Mouse (Mus musculus) adrenal gland, postnatal 4 days (tissue): ENCODE results near the gene Tk1. TPM values are rescaled to one million over a fixed set of nuclear protein-coding genes. Genes with fewer than 3 reads are reported as not detected.
"Not testable (repeated sequence)": the region's sequence is repeated elsewhere in the genome, so short reads cannot be mapped to it uniquely, and the experiment has no call there.

Source experiments
- DNase-seq, 2 experiments: peaks; one replicate each; pipeline ENCODE4 v3.0.0; 2021 to 2022; ENCODE audit warnings: low spot score in 2 of 2, mixed read lengths in 2 of 2
- total RNA-seq, 2 experiments: library from RNA; stranded (reverse); gene quantifications; 2 replicates each; pipeline ENCODE4 v1.2.3; 2021

The Tk1 gene
- total RNA-seq, 2 experiments from 2014 or later, result 78.3 to 82.1 TPM

DNA sequence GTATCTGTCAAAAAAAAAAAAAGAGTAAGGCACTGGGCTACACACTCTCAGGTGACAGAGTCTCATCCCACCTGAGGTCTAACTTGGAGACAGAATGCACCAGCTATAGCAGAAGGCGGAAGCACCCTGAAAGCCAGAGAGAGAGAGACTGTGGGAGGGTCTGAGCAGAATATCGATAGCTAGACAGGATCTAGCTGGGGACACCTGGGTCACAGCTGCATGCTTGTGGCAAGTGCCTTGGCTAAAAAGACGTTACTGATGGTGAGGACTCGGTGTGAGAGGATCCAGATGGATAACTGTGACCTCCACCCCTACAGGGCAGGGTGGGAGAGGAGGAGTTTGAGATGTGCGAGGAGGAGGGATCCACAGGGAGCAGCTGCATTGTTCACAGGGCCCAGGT lies 28.9 kb downstream of the Tk1 start:
- no peak for DNase-seq

DNA sequence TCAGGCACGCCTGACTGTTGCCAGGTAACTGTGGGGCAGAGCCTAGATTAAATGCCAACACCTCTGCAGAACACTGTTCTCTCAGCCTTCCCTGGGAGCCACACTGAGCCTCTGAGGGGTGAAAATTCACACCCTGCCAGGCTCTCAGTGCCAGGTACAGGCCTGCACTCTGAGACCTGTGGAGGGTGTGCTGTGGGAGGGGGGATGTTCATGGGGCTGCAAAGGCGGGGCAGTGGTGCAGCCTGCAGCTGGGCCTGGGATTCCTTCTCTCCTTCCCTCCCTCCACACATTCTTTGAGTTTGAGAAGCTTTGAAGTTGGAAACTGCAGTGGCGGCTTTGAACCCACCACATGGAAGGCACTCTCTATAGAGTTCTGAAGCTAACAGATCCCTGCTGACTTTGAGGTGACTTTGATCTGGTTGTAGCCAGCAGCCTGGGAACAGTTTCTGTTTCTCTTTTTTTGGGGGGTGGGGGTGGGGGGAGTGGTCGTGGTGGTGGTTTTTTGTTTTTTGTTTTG lies 31.8 kb downstream of the Tk1 start:
- no peak for DNase-seq

GRCm38 (mm10) chr11:117792281-117792888 lies 33.5 kb downstream of the Tk1 start:
- DNase-seq, result no peak

DNA sequence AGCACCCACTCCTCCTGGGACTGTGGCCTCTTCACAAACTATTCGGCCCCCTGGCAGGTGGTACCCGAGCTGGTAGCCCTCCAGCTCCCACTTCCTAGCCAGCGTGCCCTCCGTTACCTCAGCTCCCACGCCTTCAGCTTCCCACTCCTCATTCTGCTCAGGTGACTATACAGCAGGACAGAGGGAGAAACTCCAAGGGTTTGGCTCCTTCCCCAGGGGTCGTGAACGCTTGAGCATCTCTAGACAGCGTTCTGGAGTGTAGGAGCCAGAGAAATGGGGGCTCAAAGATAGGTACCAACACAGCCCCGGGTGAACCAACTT lies 34.5 kb downstream of the Tk1 start:
- DNase-seq, result no peak

DNA sequence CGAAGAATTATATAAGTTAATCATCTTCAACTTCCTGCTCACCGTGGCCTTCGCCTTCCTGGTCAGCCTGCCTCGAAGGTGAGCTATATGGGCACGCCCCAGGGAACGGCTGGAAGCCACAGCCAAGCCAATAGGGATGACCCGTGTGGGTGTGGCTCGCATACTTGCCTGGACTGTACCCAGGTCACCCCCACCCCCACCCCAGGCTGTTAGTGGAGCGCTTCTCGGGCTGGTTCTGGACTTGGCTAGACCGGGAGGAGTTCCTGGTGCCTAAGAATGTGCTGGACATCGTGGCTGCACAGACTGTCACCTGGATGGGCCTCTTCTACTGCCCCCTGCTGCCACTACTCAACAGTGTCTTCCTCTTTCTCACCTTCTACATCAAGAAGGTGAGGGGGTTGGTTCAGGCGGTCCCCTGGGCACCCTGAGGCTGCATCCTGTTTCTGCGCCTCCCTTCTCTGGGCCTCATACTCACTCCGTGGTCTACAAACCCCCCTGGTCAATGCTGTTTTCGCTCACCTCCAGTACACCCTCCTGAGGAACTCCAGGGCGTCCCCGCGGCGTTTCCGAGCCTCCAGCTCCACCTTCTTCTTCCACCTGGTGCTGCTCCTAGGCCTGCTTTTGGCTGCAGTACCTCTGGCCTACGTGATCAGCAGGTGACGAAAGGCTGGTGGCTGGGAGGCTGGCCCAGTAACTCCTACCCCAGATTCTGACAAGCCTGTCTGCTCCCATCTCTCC lies 35.0 kb downstream of the Tk1 start:
- DNase-seq, result no peak

DNA sequence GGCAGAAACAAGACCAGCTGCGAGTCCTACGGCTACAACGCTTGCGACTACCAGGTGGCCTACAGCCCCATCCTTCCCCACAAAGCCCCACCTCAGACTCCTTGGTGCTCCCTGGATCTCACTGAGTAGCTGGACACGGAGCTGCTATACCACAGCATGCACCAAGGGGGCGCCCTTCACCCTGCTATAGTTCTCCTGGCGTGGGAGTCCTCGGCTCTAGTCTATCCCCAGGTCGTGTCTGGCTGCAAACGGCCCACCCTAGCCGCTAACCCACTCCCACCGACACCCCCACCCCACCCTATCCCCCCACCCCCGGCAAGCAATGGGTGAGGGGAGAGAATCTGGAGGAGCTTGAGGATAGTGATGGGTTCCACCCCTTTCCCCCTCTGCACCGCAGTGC lies 35.6 kb downstream of the Tk1 start:
- DNase-seq, result peak in 1 of 2 experiments; percentile 61

DNA sequence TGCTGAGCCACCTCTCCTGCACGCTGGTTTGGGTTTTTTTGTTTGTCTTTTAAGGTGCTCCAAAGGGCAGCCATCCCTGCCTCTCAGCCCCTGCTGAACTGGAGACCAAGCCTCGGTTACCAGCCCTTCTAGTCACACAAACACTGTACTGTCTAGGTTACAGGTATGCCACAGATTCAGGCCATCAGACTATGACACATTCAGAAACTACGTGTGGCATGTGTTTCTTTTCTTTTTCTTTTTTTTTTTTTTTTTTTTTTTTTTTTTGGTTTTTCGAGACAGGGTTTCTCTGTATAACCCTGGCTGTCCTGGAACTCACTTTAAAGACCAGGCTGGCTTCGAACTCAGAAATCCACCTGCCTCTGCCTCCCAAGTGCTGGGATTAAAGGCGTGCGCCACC lies 37.4 kb downstream of the Tk1 start:
- DNase-seq, result not testable (repeated sequence)

DNA sequence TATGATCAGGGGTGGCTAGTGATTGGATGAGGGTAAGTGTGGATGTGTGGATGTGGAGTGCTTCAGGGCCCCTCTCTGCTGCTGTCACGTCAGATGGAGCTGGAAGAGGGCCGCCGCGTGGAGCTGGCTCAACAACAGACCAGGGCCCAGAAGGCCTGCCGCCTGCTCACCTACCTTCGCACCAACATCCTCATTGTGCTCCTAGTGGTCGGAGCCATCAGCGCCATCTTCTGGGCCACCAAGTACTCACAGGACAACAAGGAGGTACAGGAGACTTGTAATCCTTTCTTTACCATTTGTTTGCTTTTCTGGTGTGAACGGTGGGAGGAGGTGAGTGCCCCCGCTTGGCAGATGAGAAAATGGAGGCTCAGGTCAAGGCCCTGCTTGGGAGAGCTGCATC lies 39.6 kb downstream of the Tk1 start:
- DNase-seq, result no peak

DNA sequence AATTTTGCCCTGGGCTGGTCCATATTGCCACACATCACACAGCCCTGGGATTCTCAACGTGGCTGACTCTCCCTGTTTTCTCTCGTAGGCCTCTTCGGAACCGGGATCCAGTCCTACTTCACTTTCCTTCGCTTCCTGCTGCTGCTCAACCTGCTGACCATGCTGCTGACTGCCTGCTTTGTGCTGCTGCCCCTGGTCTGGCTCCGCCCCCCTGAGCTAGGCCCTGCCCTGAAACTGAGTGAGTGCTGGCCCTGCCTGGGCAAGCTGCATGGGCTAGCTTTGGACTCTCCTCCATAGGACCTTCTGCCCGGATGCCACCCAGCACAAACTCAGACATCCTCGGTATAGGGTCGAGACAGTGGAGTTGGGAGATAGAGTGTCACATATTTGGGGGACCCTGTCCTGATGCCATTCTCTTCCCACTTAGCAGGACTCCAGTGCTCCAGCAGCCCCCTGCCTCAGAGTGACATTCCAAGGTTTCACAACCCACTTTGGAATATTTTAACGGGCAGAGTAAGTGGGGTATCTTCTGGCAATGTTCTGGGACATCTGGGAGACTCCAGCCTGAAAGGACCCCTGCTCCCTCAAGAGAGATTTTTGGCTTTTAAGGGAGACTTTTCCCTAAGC lies 42.1 kb downstream of the Tk1 start:
- no peak for DNase-seq

GRCm38 (mm10) chr11:117783089-117783488 lies 42.8 kb downstream of the Tk1 start:
- no peak for DNase-seq

- no peak for DNase-seq
Observed at GRCm38 (mm10) chr11:117782705-117783034, 43.2 kb downstream of the Tk1 start.

DNA sequence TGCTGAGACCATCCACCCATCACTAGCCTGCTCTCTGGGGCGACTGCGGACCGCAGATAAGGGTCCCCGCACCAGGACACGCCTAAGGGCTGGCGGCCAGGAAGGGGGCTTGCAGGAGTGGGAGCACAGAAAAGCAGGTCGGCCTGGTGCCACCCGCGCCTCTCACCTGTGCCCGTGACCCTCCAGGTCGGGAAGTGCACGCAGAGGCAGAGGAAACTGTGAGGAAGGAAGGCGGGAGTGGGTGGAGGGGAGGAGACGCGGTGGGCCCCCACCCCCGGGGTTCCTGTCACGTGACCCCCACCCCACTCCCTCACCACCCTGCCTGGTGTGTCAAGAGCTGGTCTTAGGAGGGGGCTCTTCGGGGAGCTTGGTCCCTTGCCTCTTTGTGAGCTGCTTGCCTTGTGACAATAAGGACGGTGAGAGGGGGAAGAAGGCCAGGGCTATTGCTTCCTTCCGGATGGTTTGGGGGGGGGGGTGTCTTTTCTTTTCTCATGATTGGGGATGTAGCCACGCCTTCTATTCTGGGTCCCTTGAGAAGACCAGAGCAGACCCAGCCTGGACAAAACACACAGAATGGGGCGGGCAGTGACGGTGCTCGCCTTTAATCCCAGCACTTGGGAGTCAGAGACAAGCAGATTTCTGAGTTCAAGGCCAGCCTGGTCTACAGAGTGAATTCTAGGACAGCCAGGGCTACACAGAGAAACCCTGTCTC lies 43.7 kb downstream of the Tk1 start, which contains the start of the genes Tmc8 and Tmc6:
Tmc8 (plus strand) TSS at position 84 of the 712 bp plus-strand sequence.
Tmc6 (minus strand) TSS at position 206 of the 712 bp plus-strand sequence.
- no peak for DNase-seq

- DNase-seq, result peak in 1 of 2 experiments; percentile 69
Observed at GRCm38 (mm10) chr11:117781199-117781821, 44.6 kb downstream of the Tk1 start.

GRCm38 (mm10) chr11:117780582-117781111 lies 45.2 kb downstream of the Tk1 start:
- DNase-seq, result peak; percentile 62 to 81

GRCm38 (mm10) chr11:117780199-117780515 lies 45.7 kb downstream of the Tk1 start:
- no peak for DNase-seq

- peak; percentile 50 to 61 for DNase-seq
Observed at GRCm38 (mm10) chr11:117779434-117780198, 46.3 kb downstream of the Tk1 start.

GRCm38 (mm10) chr11:117778851-117779433 lies 47.0 kb downstream of the Tk1 start:
- no peak for DNase-seq

GRCm38 (mm10) chr11:117778031-117778430 lies 47.9 kb downstream of the Tk1 start:
- no peak for DNase-seq

DNA sequence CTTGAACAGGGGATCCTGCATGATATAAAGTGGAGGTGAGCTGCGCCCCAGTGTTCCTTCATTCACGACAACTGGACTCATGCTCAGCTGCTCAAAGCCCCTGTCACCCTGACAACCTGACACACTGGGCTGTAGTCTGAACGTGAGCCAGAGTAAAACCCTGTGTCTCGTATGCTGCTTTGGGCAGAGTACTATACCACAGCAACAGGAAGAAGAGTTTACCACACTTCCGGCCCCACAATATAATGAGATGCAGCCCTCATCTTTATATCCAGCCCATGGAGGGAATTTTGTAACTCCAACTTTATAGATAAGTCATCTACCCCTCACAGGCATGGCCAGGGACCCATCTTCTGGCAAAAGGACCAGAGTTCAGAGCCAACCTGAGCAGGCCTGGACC lies 48.8 kb downstream of the Tk1 start:
- no peak for DNase-seq
